Mouse (Mus musculus) bone marrow, adult 2 months (tissue): Measurements from ENCODE around the gene Lmntd1. TPM values are rescaled to one million over a fixed set of nuclear protein-coding genes. Genes with fewer than 3 reads are reported as not detected.

ENCODE experiments used
- H3K27ac ChIP-seq: fragments of 200-500 bp; 2 replicates; pipeline ENCODE4 v1.5.1; 2012; ENCODE audit warnings: low read depth, mild to moderate bottlenecking, control low read depth, inconsistent platforms, low read length; ENCODE audit not compliant: control insufficient read depth, poor library complexity, insufficient read depth
- H3K4me1 ChIP-seq: fragments of 200-500 bp; 2 replicates; pipeline ENCODE4 v1.6.1; 2011; ENCODE audit warnings: low read length; ENCODE audit not compliant: control insufficient read depth, insufficient read depth
- H3K4me3 ChIP-seq: fragments of 200-500 bp; replicated peaks from 2 replicates; pipeline ENCODE3; 2011; ENCODE audit warnings: mild to moderate bottlenecking, low read depth, low read length, control low read depth; ENCODE audit not compliant: control insufficient read depth
- CTCF ChIP-seq: fragments of 200-500 bp; IDR thresholded peaks from 2 replicates; pipeline ENCODE4 v1.5.1; 2011; ENCODE audit warnings: low read length, control low read depth; ENCODE audit not compliant: control insufficient read depth, insufficient read depth
- POLR2A ChIP-seq: fragments of 200-500 bp; IDR thresholded peaks from 2 replicates; pipeline ENCODE4 v1.6.1; 2011; ENCODE audit warnings: low read depth, mild to moderate bottlenecking, control low read depth, low read length, borderline replicate concordance; ENCODE audit not compliant: control insufficient read depth
- WGBS: fragments of 180-500 bp; shearing (Covaris S2); methylation state at CpG from one replicate; pipeline ENCODE4 v1.1.7; 2018; 5-methylcytosine and 5-hydroxymethylcytosine counted together
- polyA plus RNA-seq: library from polyadenylated mRNA; stranded (reverse); fragments of >200 nt; gene quantifications from 2 replicates; pipeline ENCODE4 v1.2.4, GENCODE M21; 2011; ENCODE audit warnings: low replicate concordance; ENCODE audit not compliant: missing spikeins, insufficient read depth, insufficient read length

Lmntd1 gene
- polyA plus RNA-seq, 1 experiment = not detected

- 90% methylated on average over 31 of the region's 31 CpGs for WGBS
- Histone ChIP-seq H3K27ac (no peak within 1 kb of the TSS), H3K4me1 (no peaks in the 10 kb centered on the region), H3K4me3 (peak within 1 kb of the TSS; percentile 29)
- TF ChIP-seq CTCF (no peak), POLR2A (no peak)
Observed at GRCm38 (mm10) chr6:145615666-145616210, 1.6 kb upstream of the Lmntd1 start, which contains the start of gene Tuba3b. Gene Tuba3b (plus strand): TSS chr6:145615757.

DNA sequence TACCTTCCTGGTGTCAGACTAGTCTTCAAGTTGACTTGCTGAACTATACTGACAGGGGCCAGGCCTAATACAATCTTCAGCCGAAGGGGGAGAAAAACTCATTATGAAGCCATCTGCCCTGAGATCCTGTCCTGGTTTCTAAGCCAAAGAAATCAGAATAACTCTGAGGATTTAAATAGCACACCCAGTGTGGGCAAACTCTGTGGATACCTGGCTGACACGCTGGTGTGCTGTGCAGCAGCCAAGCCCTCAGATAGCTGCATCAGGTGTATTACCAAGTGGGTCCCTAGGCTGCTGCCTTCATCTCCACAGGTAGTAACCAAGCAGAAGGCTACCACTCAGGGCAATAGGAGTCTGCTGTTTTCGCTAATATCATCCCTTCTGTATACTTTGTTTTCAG lies 1.5 kb downstream of the Lmntd1 start:
- TF ChIP-seq POLR2A = no peak
- WGBS = 82% methylated on average over 3 of the region's 3 CpGs
- H3K4me3 ChIP-seq = no peak overlapping the region
- H3K27ac ChIP-seq = no peak overlapping the region
- H3K4me1 ChIP-seq = no peaks in the 10 kb centered on the region

GRCm38 (mm10) chr6:145610901-145611300 lies 3.2 kb downstream of the Lmntd1 start:
- no peak overlapping the region for H3K27ac ChIP-seq
- H3K4me1 ChIP-seq = no peaks in the 10 kb centered on the region
- H3K4me3 ChIP-seq = no peak overlapping the region
- 82% methylated on average over 5 of the region's 5 CpGs for WGBS
- TF ChIP-seq CTCF (no peak), POLR2A (no peak)

- Histone ChIP-seq H3K27ac (no peak overlapping the region), H3K4me3 (no peak overlapping the region), H3K4me1 (no peaks in the 10 kb centered on the region)
- TF ChIP-seq CTCF (no peak), POLR2A (no peak)
- WGBS = 87% methylated on average over 5 of the region's 5 CpGs
Observed at GRCm38 (mm10) chr6:145608693-145609092, 5.4 kb downstream of the Lmntd1 start.

DNA sequence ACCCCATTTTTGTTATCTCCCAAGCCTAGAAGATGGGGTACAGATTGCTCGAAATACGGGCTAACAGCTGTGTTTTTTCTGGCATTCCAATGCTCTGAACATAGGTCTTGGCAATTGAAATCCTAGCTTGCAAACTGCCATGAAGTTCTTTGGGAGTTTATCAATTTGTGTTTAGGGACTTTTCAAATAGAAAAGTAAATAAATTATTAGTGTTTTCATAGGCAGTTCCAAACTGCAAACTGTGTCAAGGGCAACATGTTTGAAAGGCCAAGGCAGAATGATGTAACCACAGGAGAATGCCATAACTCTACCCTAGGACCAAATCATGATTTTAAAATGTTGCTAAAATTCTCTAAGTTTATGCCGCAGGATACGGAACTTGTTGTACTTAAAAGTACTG lies 6.4 kb downstream of the Lmntd1 start:
- no peak for TF ChIP-seq POLR2A
- TF ChIP-seq CTCF = no peak
- WGBS = 87% methylated on average over 4 of the region's 4 CpGs
- Histone ChIP-seq H3K4me3 (no peak overlapping the region), H3K4me1 (no peaks in the 10 kb centered on the region), H3K27ac (no peak overlapping the region)

DNA sequence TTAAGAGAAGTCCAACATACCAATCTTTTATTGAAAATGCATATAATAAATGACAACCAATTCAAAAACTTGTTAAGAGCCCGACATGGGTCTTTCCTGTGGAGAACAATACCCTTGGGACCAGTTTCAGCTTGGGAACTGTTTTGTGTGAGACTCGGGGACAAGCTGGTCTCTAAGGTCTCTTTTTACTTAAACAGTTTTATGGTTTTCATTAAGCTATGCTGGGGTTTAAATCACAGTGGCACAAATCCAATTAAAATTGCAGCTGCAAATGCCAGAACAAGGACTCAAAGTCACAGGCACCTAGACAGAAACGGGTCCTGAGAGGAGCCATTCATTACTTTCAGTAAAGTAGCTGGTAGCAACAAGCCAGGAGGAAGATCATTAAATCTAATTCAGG lies 8.9 kb downstream of the Lmntd1 start:
- 54% methylated on average over 3 of the region's 3 CpGs for WGBS

DNA sequence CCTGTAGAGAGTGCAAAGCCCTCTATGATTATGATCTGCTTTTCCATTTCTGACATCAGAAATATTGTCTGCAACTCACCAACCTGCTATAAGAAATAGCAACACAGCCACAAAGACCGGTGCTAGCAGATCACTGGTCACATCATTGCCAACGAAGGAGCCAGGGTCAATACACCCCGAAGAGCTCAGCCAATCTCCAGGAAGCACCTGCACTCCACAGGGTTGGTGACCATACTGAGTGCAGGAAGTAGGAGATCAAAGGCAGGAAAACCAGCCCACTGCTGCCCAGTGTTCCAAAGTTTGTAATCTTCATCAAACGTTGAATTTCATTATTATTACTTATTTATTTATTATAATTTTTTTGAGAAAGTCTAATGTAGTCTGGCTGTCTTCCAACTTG lies 9.5 kb downstream of the Lmntd1 start:
- Histone ChIP-seq H3K4me3 (no peak overlapping the region), H3K4me1 (no peaks in the 10 kb centered on the region), H3K27ac (no peak overlapping the region)
- WGBS = 3% methylated on average over 4 of the region's 4 CpGs
- TF ChIP-seq CTCF (no peak), POLR2A (no peak)

More for the DNA sequence above, 8.9 kb downstream of the Lmntd1 start:
- no peak overlapping the region for H3K4me3 ChIP-seq
- TF ChIP-seq POLR2A (no peak), CTCF (no peak)
- H3K27ac ChIP-seq = no peak overlapping the region
- H3K4me1 ChIP-seq = no peaks in the 10 kb centered on the region

DNA sequence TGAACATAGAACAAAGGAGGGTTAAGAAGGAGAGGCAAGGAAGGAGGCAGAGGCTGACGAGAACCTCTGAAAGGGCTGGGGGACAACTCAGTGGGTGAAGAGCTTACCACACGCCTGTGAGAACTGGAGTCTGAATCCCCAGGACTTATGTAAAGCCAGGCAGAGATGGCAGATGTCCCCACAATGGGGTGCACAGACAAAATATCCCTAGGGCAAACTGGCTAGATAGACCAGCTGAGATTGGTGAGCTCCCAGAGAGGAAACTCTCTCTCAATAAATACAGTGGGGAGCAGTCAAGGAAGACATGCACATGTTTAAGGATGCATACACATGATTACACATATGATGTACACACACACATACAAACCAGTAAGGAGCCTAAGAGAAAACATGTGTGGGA lies 10.0 kb downstream of the Lmntd1 start:
- H3K4me3 ChIP-seq = no peak overlapping the region
- no peak overlapping the region for H3K27ac ChIP-seq
- 66% methylated on average over 2 of the region's 2 CpGs for WGBS
- H3K4me1 ChIP-seq = no peaks in the 10 kb centered on the region
- TF ChIP-seq CTCF = no peak
- no peak for TF ChIP-seq POLR2A
